Mouse (Mus musculus): ENCODE data around the gene Dolk. TPM values are rescaled to one million over a fixed set of nuclear protein-coding genes. Genes with fewer than 3 reads are reported as not detected.

The Dolk gene
- polyA plus RNA-seq, 1 experiment, result 6.6 TPM

DNA sequence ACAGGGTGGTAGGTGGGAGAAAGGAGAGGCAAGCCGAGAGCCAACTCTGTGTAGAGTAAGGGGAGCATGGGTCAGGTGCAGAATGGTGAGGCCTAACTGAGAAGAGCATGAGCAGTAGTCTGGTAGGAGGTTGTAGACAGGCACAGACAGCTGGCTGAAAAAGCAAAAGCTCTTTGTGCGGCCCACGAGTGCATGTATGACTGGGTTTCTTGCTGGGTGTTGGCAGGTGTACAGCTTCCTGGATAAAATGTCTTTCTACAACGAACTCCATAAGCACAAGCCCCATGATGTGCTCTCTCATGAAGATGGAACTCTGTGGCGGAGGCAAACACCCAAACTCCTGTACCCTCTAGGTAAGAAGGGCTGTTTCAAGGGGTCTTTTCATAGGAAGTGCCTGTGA is 30.8 kb upstream of the Dolk start:
- Histone ChIP-seq H3K27me3 (ENCODE audit: control insufficient read depth, insufficient read depth, low read length) (no peaks in the 10 kb centered on the region), H3K4me3 (ENCODE audit: control insufficient read depth, low read depth, low read length) (no peak overlapping the region), H3K4me1 (ENCODE audit: control insufficient read depth, insufficient read depth, low read length) (no peaks in the 10 kb centered on the region), H3K36me3 (ENCODE audit: control insufficient read depth, insufficient read depth, low read length) (peaks cover 8% of the 10 kb centered on the region), H3K27ac (ENCODE audit: control insufficient read depth, insufficient read depth, low read depth, low read length) (no peak overlapping the region)
- no peak for TF ChIP-seq CTCF (IDR thresholded peaks at IDR 0.05; ENCODE audit: control insufficient read depth, insufficient read depth, insufficient replicate concordance, low read depth, low read length)

GRCm38 (mm10) chr2:30316136-30316535 is 30.0 kb upstream of the Dolk start:
- H3K36me3 ChIP-seq (ENCODE audit: control insufficient read depth, insufficient read depth, low read length), result peaks cover 8% of the 10 kb centered on the region
- H3K27me3 ChIP-seq (ENCODE audit: control insufficient read depth, insufficient read depth, low read length), result no peaks in the 10 kb centered on the region
- TF ChIP-seq CTCF (IDR thresholded peaks at IDR 0.05; ENCODE audit: control insufficient read depth, insufficient read depth, insufficient replicate concordance, low read depth, low read length) (no peak), POLR2A (IDR thresholded peaks at IDR 0.05; ENCODE audit: control insufficient read depth, low read depth, low read length) (no peak)
- no peak overlapping the region for H3K4me3 ChIP-seq (ENCODE audit: control insufficient read depth, low read depth, low read length)
- no peak overlapping the region for H3K27ac ChIP-seq (ENCODE audit: control insufficient read depth, insufficient read depth, low read depth, low read length)
- H3K4me1 ChIP-seq (ENCODE audit: control insufficient read depth, insufficient read depth, low read length), result no peaks in the 10 kb centered on the region

GRCm38 (mm10) chr2:30311481-30311880 is 25.3 kb upstream of the Dolk start:
- Histone ChIP-seq H3K36me3 (ENCODE audit: control insufficient read depth, insufficient read depth, low read length) (peaks cover 6% of the 10 kb centered on the region), H3K27ac (ENCODE audit: control insufficient read depth, insufficient read depth, low read depth, low read length) (no peak overlapping the region), H3K27me3 (ENCODE audit: control insufficient read depth, insufficient read depth, low read length) (no peaks in the 10 kb centered on the region), H3K4me1 (ENCODE audit: control insufficient read depth, insufficient read depth, low read length) (no peaks in the 10 kb centered on the region), H3K4me3 (ENCODE audit: control insufficient read depth, low read depth, low read length) (no peak overlapping the region)
- TF ChIP-seq CTCF (IDR thresholded peaks at IDR 0.05; ENCODE audit: control insufficient read depth, insufficient read depth, insufficient replicate concordance, low read depth, low read length), result no peak
- TF ChIP-seq POLR2A (IDR thresholded peaks at IDR 0.05; ENCODE audit: control insufficient read depth, low read depth, low read length), result no peak

DNA sequence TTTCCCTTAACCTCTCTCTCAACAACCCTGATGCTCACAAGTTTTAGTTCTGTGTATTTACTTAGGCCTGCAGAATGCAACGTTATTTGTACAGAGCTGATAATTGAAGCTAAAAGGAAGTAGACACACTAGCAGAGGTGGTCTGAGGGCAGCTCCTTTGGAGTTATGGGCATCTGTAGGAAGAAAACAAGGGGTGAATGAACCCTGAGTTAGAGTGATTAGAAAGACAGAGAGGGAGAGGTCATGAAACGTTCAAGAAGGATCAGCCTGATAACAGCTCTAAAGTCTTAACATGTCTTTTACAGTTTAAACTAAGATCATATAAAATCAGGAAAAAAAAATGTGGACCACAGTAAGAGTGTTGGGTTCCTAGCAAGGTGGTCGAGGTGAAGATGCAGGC is 23.2 kb upstream of the Dolk start:
- no peaks in the 10 kb centered on the region for H3K4me1 ChIP-seq (ENCODE audit: control insufficient read depth, insufficient read depth, low read length)
- no peaks in the 10 kb centered on the region for H3K27me3 ChIP-seq (ENCODE audit: control insufficient read depth, insufficient read depth, low read length)
- TF ChIP-seq CTCF (IDR thresholded peaks at IDR 0.05; ENCODE audit: control insufficient read depth, insufficient read depth, insufficient replicate concordance, low read depth, low read length) (no peak), POLR2A (IDR thresholded peaks at IDR 0.05; ENCODE audit: control insufficient read depth, low read depth, low read length) (no peak)
- no peak overlapping the region for H3K4me3 ChIP-seq (ENCODE audit: control insufficient read depth, low read depth, low read length)
- no peak overlapping the region for H3K27ac ChIP-seq (ENCODE audit: control insufficient read depth, insufficient read depth, low read depth, low read length)
- peaks cover 7% of the 10 kb centered on the region for H3K36me3 ChIP-seq (ENCODE audit: control insufficient read depth, insufficient read depth, low read length)

DNA sequence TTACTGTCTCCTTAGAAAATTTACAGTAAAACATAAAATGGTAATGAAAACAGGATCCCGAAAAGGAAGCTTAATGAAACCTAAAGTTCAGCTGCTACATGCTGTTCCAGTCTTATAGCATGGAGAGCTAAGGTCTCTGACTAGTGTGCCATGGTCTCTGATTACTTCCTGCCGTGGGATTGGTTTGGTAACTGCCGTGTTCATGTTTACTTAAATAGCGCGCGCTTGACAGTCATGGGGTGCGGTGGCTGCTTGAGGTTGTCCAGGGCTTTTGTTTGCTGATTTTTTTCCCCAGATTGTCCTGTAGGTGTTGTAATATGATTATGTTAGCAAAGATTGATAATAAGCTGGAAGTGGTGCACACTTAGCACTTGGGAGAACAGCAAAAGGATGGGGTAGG is 20.0 kb upstream of the Dolk start:
- Histone ChIP-seq H3K36me3 (ENCODE audit: control insufficient read depth, insufficient read depth, low read length) (peaks cover 6% of the 10 kb centered on the region), H3K4me3 (ENCODE audit: control insufficient read depth, low read depth, low read length) (no peak overlapping the region), H3K4me1 (ENCODE audit: control insufficient read depth, insufficient read depth, low read length) (no peaks in the 10 kb centered on the region), H3K27ac (ENCODE audit: control insufficient read depth, insufficient read depth, low read depth, low read length) (no peak overlapping the region), H3K27me3 (ENCODE audit: control insufficient read depth, insufficient read depth, low read length) (no peaks in the 10 kb centered on the region)
- TF ChIP-seq POLR2A (IDR thresholded peaks at IDR 0.05; ENCODE audit: control insufficient read depth, low read depth, low read length) (no peak), CTCF (IDR thresholded peaks at IDR 0.05; ENCODE audit: control insufficient read depth, insufficient read depth, insufficient replicate concordance, low read depth, low read length) (no peak)

DNA sequence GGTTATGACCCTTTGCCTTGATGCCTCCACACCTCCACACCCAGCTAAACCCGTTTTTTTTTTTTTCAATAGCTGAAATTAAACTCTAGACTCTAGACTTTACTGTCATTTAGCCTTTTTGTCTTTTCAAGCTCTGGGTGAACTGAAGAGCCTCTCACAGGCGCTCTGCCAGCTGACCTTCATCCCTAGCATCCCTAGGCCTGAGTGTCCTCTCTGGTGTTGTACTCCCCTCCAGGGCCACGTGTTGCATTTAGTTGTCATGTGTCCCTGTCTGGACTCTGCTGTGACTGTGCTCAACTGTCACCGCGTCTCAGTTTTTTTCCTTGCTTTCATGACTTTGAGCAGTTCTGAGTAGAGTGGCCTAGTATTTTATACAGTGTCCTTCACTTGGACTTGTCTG is 13.8 kb upstream of the Dolk start:
- TF ChIP-seq POLR2A (IDR thresholded peaks at IDR 0.05; ENCODE audit: control insufficient read depth, low read depth, low read length) (no peak), CTCF (IDR thresholded peaks at IDR 0.05; ENCODE audit: control insufficient read depth, insufficient read depth, insufficient replicate concordance, low read depth, low read length) (no peak)
- peaks cover 3% of the 10 kb centered on the region for H3K36me3 ChIP-seq (ENCODE audit: control insufficient read depth, insufficient read depth, low read length)

DNA sequence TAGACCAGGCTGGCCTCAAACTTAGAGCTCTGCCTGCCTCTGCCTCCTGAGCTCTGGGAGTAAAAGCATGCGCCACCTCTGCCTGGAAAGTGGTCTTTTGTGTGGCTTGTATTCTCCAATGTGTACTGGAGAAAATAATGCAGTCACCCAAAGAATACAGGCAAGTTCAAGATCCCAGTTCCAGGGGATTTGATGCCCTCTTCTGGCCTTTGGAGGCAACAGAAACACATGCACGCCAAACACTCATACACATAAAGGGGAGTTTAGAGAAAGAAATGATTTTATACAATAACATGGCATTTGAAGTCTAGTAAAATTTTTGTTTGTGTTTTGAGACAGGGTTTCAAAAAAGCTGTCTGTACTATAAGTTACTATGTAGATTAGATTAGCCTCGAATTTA is 13.4 kb upstream of the Dolk start:
- Histone ChIP-seq H3K36me3 (ENCODE audit: control insufficient read depth, insufficient read depth, low read length) (peaks cover 2% of the 10 kb centered on the region), H3K27ac (ENCODE audit: control insufficient read depth, insufficient read depth, low read depth, low read length) (no peak overlapping the region), H3K4me3 (ENCODE audit: control insufficient read depth, low read depth, low read length) (no peak overlapping the region), H3K27me3 (ENCODE audit: control insufficient read depth, insufficient read depth, low read length) (no peaks in the 10 kb centered on the region), H3K4me1 (ENCODE audit: control insufficient read depth, insufficient read depth, low read length) (no peaks in the 10 kb centered on the region)
- TF ChIP-seq POLR2A (IDR thresholded peaks at IDR 0.05; ENCODE audit: control insufficient read depth, low read depth, low read length), result no peak
- no peak for TF ChIP-seq CTCF (IDR thresholded peaks at IDR 0.05; ENCODE audit: control insufficient read depth, insufficient read depth, insufficient replicate concordance, low read depth, low read length)

More for the DNA sequence above, 13.8 kb upstream of the Dolk start:
- H3K4me1 ChIP-seq (ENCODE audit: control insufficient read depth, insufficient read depth, low read length), result no peaks in the 10 kb centered on the region
- H3K27ac ChIP-seq (ENCODE audit: control insufficient read depth, insufficient read depth, low read depth, low read length), result no peak overlapping the region
- H3K4me3 ChIP-seq (ENCODE audit: control insufficient read depth, low read depth, low read length), result no peak overlapping the region
- H3K27me3 ChIP-seq (ENCODE audit: control insufficient read depth, insufficient read depth, low read length), result no peaks in the 10 kb centered on the region

DNA sequence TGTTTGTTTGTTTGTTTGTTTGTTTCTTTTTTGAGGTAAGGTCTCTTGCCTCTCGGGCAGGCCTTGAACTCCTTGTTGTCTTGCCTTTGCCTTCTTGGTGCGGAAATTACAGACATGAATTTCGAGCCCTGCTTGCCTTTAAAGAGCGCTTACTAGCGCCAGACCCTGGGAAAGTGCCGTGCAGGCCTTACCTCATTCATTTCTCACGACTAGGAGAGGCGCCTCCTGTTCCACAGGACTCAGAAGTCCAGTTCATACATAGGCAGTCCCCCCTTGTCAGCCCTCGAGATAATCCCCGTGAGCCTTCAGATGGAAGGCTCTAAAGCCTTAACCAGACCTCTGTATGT is 866 bp upstream of the Dolk start:
- peak overlapping the region; percentile 92 for H3K27ac ChIP-seq (ENCODE audit: control insufficient read depth, insufficient read depth, low read depth, low read length)
- peak overlapping the region; percentile 97 for H3K4me3 ChIP-seq (ENCODE audit: control insufficient read depth, low read depth, low read length)
- peaks cover 2% of the 10 kb centered on the region; the same call in 1 of the 2 replicates for H3K36me3 ChIP-seq (ENCODE audit: control insufficient read depth, insufficient read depth, low read length)

More for the DNA sequence above, 866 bp upstream of the Dolk start:
- H3K27me3 ChIP-seq (ENCODE audit: control insufficient read depth, insufficient read depth, low read length), result no peaks in the 10 kb centered on the region
- H3K4me1 ChIP-seq (ENCODE audit: control insufficient read depth, insufficient read depth, low read length), result peaks cover 13% of the 10 kb centered on the region
- TF ChIP-seq CTCF (IDR thresholded peaks at IDR 0.05; ENCODE audit: control insufficient read depth, insufficient read depth, insufficient replicate concordance, low read depth, low read length), result no peak
- no peak for TF ChIP-seq POLR2A (IDR thresholded peaks at IDR 0.05; ENCODE audit: control insufficient read depth, low read depth, low read length)

Measured in testis, adult 2 months (tissue).